Mouse (Mus musculus) heart, embryonic 10.5 days (tissue): Measurements from ENCODE around the gene Ehd3. TPM values are rescaled to one million over a fixed set of nuclear protein-coding genes. Genes with fewer than 3 reads are reported as not detected.

ENCODE experiments used
- DNase-seq: peaks from one replicate; pipeline ENCODE4 v3.0.0-alpha.2; 2017; ENCODE audit warnings: low spot score
- H3K27ac ChIP-seq: fragments of 300-500 bp; sonication (generic); 2 replicates; pipeline ENCODE4 v1.5.1; 2016; ENCODE audit warnings: mild to moderate bottlenecking
- H3K27me3 ChIP-seq: fragments of 300-500 bp; sonication (generic); 2 replicates; pipeline ENCODE4 v1.6.1; 2016; ENCODE audit warnings: mild to moderate bottlenecking; ENCODE audit not compliant: poor library complexity, insufficient read depth, severe bottlenecking
- H3K36me3 ChIP-seq: fragments of 300-500 bp; sonication (generic); 2 replicates; pipeline ENCODE4 v1.6.1; 2016; ENCODE audit warnings: mild to moderate bottlenecking, moderate library complexity
- H3K4me1 ChIP-seq: fragments of 300-500 bp; sonication (generic); 2 replicates; pipeline ENCODE4 v1.6.1; 2016; ENCODE audit warnings: mild to moderate bottlenecking
- H3K4me3 ChIP-seq: fragments of 300-500 bp; sonication (generic); 2 replicates; pipeline ENCODE4 v1.5.1; 2016; ENCODE audit warnings: mild to moderate bottlenecking, moderate library complexity
- H3K9me3 ChIP-seq: fragments of 300-500 bp; sonication (generic); 2 replicates; pipeline ENCODE4 v1.6.1; 2016; ENCODE audit warnings: mild to moderate bottlenecking, moderate library complexity
- WGBS: fragments of 180-500 bp; shearing (Covaris S2); methylation state at CpG from one replicate; pipeline ENCODE4 v1.1.7; 2016; 5-methylcytosine and 5-hydroxymethylcytosine counted together
- polyA plus RNA-seq: library from polyadenylated mRNA; unstranded; fragments of >200 nt; fragmentation: Nextera tagmentation; extraction: Ambion mirVana; gene quantifications from 2 replicates; pipeline ENCODE4 v1.2.1, GENCODE M21; 2016

The Ehd3 gene
- polyA plus RNA-seq, 1 experiment from 2014 or later, result 12.5 TPM

DNA sequence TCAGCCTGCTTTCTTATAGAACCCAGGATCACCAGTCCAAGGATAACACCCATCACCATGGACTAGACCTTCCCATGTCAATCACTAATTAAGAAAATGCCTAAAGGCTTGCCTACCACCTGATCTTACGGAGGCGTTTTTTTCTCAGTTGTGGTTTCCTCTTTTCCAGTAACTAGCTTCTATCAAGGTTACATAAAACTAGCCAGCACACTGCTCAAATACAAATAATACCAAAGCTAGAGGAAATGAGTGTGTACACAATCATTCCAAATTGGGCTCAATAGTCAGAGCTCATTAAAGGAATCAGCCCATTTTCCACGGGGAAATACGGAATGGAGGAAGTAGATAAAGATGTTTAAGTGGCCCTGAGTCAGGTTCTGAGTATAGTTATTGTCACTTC lies 71.3 kb downstream of the Ehd3 start:
- WGBS, result 80% methylated on average over 4 of the region's 4 CpGs
- no peak for DNase-seq
- H3K4me1 ChIP-seq, result no peaks in the 10 kb centered on the region

DNA sequence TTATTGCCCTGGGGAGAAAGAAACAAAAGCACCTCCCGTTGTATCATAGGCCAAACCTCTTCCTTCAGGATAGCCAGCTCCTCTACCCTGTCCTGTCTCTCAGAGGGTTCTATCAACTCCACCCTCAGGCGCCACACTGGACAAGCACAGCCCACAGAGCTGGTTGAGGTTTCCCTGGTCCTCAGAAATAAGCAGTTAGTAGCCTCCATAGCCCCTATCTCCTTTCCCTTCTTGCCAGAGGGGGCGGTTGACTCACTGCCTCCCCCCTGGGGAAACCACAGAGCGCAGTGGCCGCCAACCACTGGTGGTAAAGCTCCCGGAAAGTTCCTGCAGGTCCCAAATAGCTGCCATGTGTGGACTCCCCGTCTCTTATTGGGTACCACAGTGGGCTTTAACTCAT lies 71.7 kb downstream of the Ehd3 start:
- H3K27ac ChIP-seq, result no peak overlapping the region
- WGBS, result 81% methylated on average over 7 of the region's 7 CpGs
- H3K36me3 ChIP-seq, result no peaks in the 10 kb centered on the region
- H3K27me3 ChIP-seq, result no peaks in the 10 kb centered on the region
- no peak for DNase-seq
- peaks cover under 1% of the 10 kb centered on the region; the same call in 1 of the 2 replicates for H3K4me1 ChIP-seq
- no peaks in the 10 kb centered on the region for H3K9me3 ChIP-seq
- no peak overlapping the region for H3K4me3 ChIP-seq

More for the DNA sequence above, 71.3 kb downstream of the Ehd3 start:
- no peaks in the 10 kb centered on the region for H3K9me3 ChIP-seq
- H3K27me3 ChIP-seq, result no peaks in the 10 kb centered on the region
- no peak overlapping the region for H3K27ac ChIP-seq
- no peaks in the 10 kb centered on the region for H3K36me3 ChIP-seq
- H3K4me3 ChIP-seq, result no peak overlapping the region

DNA sequence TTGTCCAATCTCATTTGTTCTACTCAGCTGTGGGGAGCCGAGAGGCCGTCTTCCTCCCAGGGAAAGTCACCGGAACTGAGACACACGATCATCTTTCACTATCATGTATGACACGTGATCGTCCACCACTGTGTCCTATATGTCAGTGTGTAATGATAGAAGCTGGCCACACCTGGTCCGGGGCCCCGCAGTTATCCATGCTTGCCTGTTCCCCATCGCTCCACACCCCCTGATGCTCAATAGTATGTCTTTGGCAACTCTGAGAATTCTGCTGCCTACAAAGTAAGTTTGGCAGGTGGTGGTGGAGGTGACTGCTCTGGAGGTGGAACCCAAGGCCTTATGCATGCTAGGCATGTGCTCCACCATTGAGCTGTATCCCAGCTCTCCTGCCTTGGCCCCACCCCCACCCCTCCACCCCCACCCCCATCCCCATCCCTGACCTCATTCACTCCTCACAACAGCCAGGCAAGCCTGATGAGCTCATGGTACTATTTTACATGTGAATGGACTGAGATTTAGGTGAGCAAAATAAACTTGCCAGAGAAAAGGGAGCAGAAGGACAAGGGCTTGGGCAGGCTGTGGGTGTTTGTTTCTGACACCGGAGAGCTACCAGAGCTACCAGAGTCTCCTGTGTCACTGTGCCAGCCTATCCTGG lies 75.5 kb downstream of the Ehd3 start:
- peaks cover 12% of the 10 kb centered on the region for H3K4me1 ChIP-seq
- no peak overlapping the region for H3K27ac ChIP-seq
- H3K4me3 ChIP-seq, result no peak overlapping the region
- H3K27me3 ChIP-seq, result no peaks in the 10 kb centered on the region
- no peaks in the 10 kb centered on the region for H3K9me3 ChIP-seq
- WGBS, result 90% methylated on average over 10 of the region's 10 CpGs
- peak; percentile 65 for DNase-seq
- H3K36me3 ChIP-seq, result no peaks in the 10 kb centered on the region

DNA sequence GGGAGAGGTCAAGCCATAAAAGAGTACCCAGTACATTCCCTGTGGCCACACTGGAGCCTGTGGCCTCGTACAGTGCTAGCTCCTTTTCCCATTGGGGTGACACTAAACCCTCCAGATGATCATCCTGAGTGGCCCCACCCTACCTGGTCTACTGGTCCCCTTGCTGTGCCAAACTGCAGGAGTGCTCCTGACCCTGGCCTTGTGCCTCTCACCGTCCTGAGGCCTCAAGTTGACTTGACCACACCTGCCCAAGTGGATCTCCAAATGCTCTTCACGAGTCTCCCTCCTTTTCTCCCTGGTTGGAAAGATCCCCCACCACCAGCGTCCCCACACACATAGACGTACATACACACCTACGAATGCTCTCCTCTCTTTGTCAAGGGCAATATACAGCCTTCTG lies 76.4 kb downstream of the Ehd3 start:
- no peaks in the 10 kb centered on the region for H3K9me3 ChIP-seq
- H3K4me3 ChIP-seq, result no peak overlapping the region
- no peak overlapping the region for H3K27ac ChIP-seq
- H3K4me1 ChIP-seq, result peaks cover 12% of the 10 kb centered on the region
- DNase-seq, result no peak
- 88% methylated on average over 6 of the region's 6 CpGs for WGBS
- no peaks in the 10 kb centered on the region for H3K27me3 ChIP-seq
- H3K36me3 ChIP-seq, result no peaks in the 10 kb centered on the region

DNA sequence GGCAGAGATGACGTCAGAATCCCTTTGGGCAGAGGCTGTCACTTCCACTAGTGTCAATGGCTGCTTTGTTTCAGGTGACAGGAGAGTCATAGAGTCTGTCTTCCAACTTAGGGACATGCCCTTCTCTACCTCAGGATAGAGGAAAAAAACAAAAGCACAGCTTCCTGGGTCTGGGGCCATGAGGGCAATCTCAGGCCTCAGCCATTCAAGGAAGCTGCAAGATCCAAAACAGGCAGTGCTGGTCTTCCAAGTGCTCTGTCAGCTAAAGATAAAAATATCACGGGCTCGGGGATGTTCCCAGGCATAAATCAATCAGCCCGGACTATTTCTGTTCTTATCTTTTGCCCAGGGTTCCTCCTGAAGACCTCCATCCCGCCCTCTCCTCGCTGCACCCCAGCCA lies 77.4 kb downstream of the Ehd3 start:
- H3K9me3 ChIP-seq, result no peaks in the 10 kb centered on the region
- 20% methylated on average over 6 of the region's 6 CpGs for WGBS
- H3K27ac ChIP-seq, result no peak overlapping the region
- H3K36me3 ChIP-seq, result no peaks in the 10 kb centered on the region
- H3K4me1 ChIP-seq, result peaks cover 12% of the 10 kb centered on the region
- no peaks in the 10 kb centered on the region for H3K27me3 ChIP-seq
- H3K4me3 ChIP-seq, result no peak overlapping the region
- DNase-seq, result no peak

Other genes with a start within 250 kb of the Ehd3 start
- 1.3 and 3.0 TPM in 2 replicates for gene Galnt14, start 93.7 kb upstream of the Ehd3 start, polyA plus RNA-seq
- gene Xdh, start 146.1 kb downstream of the Ehd3 start, polyA plus RNA-seq, result 0.05 and 0.16 TPM in 2 replicates
- not detected in 2 replicates for gene Srd5a2, start 243.8 kb downstream of the Ehd3 start, polyA plus RNA-seq